Mouse (Mus musculus) forebrain, postnatal 0 days (tissue): ENCODE measurements around the gene Sspo. TPM values are rescaled to one million over a fixed set of nuclear protein-coding genes. Genes with fewer than 3 reads are reported as not detected.
A peak's percentile ranks its signal among the peaks of the same experiment; 100 is the strongest.

Source experiments
- ATAC-seq: fragments of 200-750 bp; cut with Nextera tagmentation; 2 replicates; pipeline ENCODE4 v1.8.0; 2017; ENCODE audit warnings: mild to moderate bottlenecking, moderate library complexity
- DNase-seq: peaks from one replicate; pipeline ENCODE4 v3.0.0-alpha.2; 2015
- H3K27ac ChIP-seq: fragments of 300-500 bp; sonication (generic); 2 replicates; pipeline ENCODE4 v1.5.1; 2014; ENCODE audit warnings: low read depth, mild to moderate bottlenecking, antibody characterized with exemption, low read length, moderate library complexity, mixed read lengths
- H3K27me3 ChIP-seq: fragments of 300-500 bp; sonication (generic); 2 replicates; pipeline ENCODE4 v1.6.1; 2014; ENCODE audit warnings: mild to moderate bottlenecking, low read length, mixed read lengths; ENCODE audit not compliant: insufficient read depth
- H3K36me3 ChIP-seq: fragments of 300-500 bp; sonication (generic); 2 replicates; pipeline ENCODE4 v1.6.1; 2014; ENCODE audit warnings: mild to moderate bottlenecking, moderate library complexity; ENCODE audit not compliant: insufficient read depth
- H3K4me1 ChIP-seq: fragments of 300-500 bp; sonication (generic); 2 replicates; pipeline ENCODE4 v1.6.1; 2014; ENCODE audit warnings: antibody characterized with exemption; ENCODE audit not compliant: insufficient read depth
- H3K4me2 ChIP-seq: fragments of 300-500 bp; sonication (generic); 2 replicates; pipeline ENCODE4 v1.6.1; 2014; ENCODE audit warnings: low read depth, mild to moderate bottlenecking, moderate library complexity
- H3K4me3 ChIP-seq: fragments of 300-500 bp; sonication (generic); 2 replicates; pipeline ENCODE4 v1.5.1; 2014; ENCODE audit warnings: low read depth, low read length, mixed read lengths
- H3K9ac ChIP-seq: fragments of 300-500 bp; sonication (generic); 2 replicates; pipeline ENCODE4 v1.6.1; 2014; ENCODE audit warnings: mild to moderate bottlenecking
- H3K9me3 ChIP-seq: fragments of 300-500 bp; sonication (generic); 2 replicates; pipeline ENCODE4 v1.6.1; 2016; ENCODE audit warnings: low read length
- CTCF ChIP-seq: sonication (generic); IDR thresholded peaks from 2 replicates; pipeline ENCODE4 v1.5.1; 2016; ENCODE audit warnings: antibody characterized with exemption, control low read depth, low read depth
- WGBS: fragments of 180-500 bp; shearing (Covaris S2); extraction: QIAGEN DNeasy Blood & Tissue Kit; methylation state at CpG from one replicate; pipeline ENCODE4 v1.1.7; 2014; 5-methylcytosine and 5-hydroxymethylcytosine counted together
- polyA plus RNA-seq: library from polyadenylated mRNA; unstranded; fragments of >200 nt; fragmentation: Nextera tagmentation; extraction: Ambion mirVana; gene quantifications from 2 replicates; pipeline ENCODE4 v1.2.1, GENCODE M21; 2015
- total RNA-seq: library from RNA; depleted of rRNA; stranded (reverse); fragments of >200 nt; gene quantifications from 2 replicates; pipeline ENCODE4 v1.2.3, GENCODE M21; 2014

Gene Sspo
- total and polyA plus RNA-seq, 2 experiments from 2014 or later, result 0.24 to 0.27 TPM

DNA sequence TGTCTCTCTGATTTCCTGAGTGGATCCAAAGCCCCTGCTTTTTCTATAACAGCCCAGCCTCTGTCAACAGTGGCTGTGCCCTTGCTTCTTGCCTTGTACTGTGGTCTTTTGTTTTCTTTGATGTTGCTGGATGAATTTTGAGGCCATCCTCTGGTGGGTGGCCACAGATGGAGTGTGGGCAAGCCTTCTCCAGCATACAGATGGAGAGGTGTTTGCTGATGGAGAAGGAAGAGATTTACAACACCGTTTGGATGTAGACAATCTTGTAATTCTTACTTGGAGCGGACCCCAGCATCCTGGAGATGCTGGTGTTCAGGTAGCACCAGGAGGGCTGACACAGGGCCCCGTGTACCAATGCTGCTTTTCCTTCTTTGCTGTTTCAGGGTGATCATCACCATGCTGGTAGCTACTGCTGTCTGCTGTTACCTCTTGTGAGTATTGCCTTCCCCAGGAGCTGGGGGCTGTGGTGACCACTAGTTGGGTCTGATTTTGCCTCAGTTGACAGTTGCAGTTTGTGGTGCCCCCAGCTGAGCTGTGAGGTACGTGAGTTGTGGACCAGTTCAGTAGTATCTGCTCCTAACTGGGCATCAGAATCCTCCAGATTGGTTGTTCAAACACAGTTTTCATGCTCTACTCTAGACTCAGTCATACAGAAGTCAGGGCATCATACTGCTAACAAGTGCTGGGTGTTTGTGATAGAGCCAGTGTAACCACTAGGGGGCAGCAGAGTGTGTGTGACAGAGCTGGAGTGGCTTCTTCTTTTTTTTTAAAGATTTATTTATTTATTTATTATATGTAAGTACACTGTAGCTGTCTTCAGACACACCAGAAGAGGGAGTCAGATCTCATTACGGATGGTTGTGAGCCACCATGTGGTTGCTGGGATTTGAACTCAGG is 91.1 kb downstream of the Sspo start:
- ATAC-seq (peak; percentile 36), DNase-seq (peak; percentile 89)
- Histone ChIP-seq H3K36me3 (peaks cover 31% of the 10 kb centered on the region), H3K4me3 (peak overlapping the region; percentile 70; the same call in 1 of the 2 replicates), H3K4me2 (peak overlapping the region; percentile 91), H3K9ac (peak overlapping the region; percentile 97; the same call in 1 of the 2 replicates), H3K4me1 (peaks cover 20% of the 10 kb centered on the region), H3K27ac (no peak overlapping the region), H3K27me3 (no peaks in the 10 kb centered on the region), H3K9me3 (no peaks in the 10 kb centered on the region)
- 67% methylated on average over 5 of the region's 5 CpGs for WGBS
- TF ChIP-seq CTCF, result peak; percentile 86

DNA sequence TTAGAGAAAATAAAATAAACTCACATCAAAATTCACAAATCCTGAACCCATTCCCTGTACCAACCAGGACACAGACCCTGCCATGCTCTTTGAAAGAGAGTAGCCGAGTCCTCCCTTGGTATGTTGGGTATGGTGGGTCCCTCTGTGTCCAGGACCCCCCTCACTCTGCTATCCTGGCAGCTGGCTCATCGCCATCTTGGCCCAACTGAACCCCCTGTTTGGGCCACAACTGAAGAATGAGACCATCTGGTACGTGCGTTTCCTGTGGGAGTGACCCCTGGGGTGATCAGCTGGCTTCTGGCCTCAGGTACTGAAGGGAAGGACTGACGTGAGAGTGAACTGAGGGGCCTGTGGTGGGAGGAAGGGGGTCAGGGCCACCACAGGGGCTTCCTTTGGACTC is 91.8 kb downstream of the Sspo start:
- H3K27me3 ChIP-seq, result no peaks in the 10 kb centered on the region
- no peak for TF ChIP-seq CTCF
- H3K9me3 ChIP-seq, result no peaks in the 10 kb centered on the region
- 78% methylated on average over 5 of the region's 5 CpGs for WGBS
- ATAC-seq (no peak), DNase-seq (no peak)
- no peak overlapping the region for H3K27ac ChIP-seq
- H3K4me1 ChIP-seq, result peaks cover 20% of the 10 kb centered on the region
- no peak overlapping the region for H3K4me2 ChIP-seq
- no peak overlapping the region for H3K4me3 ChIP-seq
- peaks cover 31% of the 10 kb centered on the region for H3K36me3 ChIP-seq
- H3K9ac ChIP-seq, result no peak overlapping the region

DNA sequence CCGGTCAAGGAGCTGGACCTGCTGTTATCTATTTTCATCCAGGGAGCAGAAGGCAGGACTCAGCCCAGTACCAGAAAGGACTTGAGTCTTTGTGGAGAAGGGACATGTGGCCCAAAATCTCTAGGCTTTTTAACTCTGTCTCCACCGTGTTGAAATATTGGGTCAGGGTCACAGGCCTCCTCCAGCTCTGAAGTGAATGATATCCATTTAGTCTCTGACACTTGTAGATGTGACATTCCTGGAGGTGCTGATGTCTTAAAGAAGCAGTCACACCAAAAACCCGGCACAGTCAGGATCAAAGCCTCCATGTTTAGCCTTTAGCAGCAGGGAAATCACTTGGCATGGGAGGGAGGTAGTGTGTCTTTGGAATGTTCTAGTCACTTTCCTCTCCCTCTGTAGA is 92.7 kb downstream of the Sspo start:
- Histone ChIP-seq H3K4me3 (no peak overlapping the region), H3K27me3 (no peaks in the 10 kb centered on the region), H3K4me1 (peaks cover 20% of the 10 kb centered on the region), H3K36me3 (peaks cover 31% of the 10 kb centered on the region), H3K9me3 (no peaks in the 10 kb centered on the region), H3K4me2 (no peak overlapping the region), H3K27ac (no peak overlapping the region), H3K9ac (no peak overlapping the region)
- 82% methylated on average over 3 of the region's 3 CpGs for WGBS
- DNase-seq (no peak), ATAC-seq (no peak)
- no peak for TF ChIP-seq CTCF

DNA sequence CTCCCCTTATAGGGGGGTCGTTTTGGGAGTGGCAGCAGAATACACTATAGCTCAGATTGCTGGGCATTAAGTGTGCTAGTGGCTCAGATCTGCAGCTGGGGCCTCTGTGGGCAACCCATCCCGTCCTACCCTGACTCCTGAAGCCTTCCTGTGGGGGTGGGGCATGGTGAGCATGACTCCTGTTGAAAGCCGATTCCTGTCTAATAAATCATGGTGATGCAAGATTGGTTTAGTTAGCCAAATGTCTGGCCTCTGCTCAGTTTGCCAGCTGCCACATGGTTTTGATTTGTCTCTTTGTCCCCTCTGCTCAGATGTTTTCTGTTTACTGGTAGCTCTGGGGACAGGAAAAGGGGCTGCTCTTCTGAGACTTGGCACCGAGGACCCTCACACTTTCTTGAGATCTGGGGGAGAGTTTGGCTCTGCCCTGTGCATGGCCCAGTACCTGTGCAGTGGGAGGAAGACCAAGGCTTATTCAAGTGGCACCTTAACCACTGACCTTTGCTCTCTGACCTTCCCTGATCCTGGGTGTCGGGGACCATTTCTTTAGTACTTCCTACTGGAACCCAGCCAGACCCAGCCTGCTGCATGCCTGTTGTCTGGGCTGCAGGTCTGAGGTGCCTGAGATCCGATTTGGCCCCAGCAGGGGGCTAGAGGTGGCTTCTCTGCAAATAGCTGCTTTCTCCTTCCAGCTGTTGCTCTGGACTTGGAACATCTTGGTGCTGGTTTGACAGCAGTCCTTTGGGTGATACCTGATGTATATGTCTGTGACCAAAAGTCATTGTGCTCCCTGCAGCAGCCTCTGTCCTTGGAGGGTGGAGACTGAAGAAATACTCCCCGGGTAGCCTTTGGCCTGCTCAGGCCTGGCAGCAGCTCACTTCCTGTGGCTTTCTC is 93.8 kb downstream of the Sspo start:
- DNase-seq (no peak), ATAC-seq (no peak)
- peaks cover 31% of the 10 kb centered on the region for H3K36me3 ChIP-seq
- no peaks in the 10 kb centered on the region for H3K27me3 ChIP-seq
- WGBS, result 70% methylated on average over 7 of the region's 7 CpGs
- TF ChIP-seq CTCF, result no peak
- no peak overlapping the region for H3K9ac ChIP-seq
- no peak overlapping the region for H3K4me2 ChIP-seq
- H3K4me3 ChIP-seq, result no peak overlapping the region
- H3K9me3 ChIP-seq, result no peaks in the 10 kb centered on the region
- peaks cover 16% of the 10 kb centered on the region for H3K4me1 ChIP-seq
- no peak overlapping the region for H3K27ac ChIP-seq

DNA sequence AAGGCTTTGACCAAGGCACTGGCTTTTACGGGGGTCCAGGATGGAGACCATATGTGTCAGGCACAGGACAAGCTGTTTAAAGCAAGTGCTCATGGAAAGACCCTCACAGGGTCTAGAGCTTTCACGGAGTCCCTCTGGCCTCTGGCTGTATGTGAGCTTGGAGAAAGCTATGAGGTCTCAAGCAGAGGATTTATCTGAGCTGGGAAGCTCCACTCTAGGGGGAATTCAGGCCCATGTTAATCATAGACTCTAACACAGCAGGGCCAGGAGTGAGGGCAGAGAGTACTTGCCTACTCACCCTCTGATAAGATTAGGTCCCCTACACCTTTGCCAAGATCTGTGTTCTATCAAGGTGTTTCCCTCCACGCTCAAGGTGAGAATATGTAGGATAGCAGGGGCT is 94.6 kb downstream of the Sspo start:
- no peak overlapping the region for H3K4me2 ChIP-seq
- H3K9me3 ChIP-seq, result no peaks in the 10 kb centered on the region
- no peak for TF ChIP-seq CTCF
- DNase-seq, result no peak
- no peak overlapping the region for H3K27ac ChIP-seq
- H3K4me3 ChIP-seq, result no peak overlapping the region
- H3K27me3 ChIP-seq, result no peaks in the 10 kb centered on the region
- H3K4me1 ChIP-seq, result peaks cover 13% of the 10 kb centered on the region
- ATAC-seq, result no peak
- H3K36me3 ChIP-seq, result peaks cover 31% of the 10 kb centered on the region
- no peak overlapping the region for H3K9ac ChIP-seq
- 93% methylated on average over 3 of the region's 3 CpGs for WGBS

DNA sequence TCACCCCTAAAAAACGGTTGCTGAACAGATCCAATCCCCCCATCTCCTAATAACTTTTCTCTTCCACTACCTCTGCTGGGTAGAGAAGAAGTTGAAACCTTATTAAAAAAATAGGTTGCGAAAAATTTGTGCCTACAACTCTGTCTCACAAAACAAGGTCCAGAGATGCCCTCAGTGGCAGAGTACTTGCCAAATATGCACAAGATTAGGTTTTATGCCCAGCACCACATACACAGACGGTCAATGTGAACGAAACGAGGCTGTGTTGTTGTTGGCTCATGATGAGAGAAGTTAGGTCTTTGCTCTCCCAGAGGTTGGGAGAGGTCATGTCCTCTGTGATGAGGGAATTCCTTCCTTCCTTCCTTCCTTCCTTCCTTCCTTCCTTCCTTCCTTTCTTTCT is 97.2 kb downstream of the Sspo start:
- ATAC-seq (no peak), DNase-seq (no peak)
- no peak overlapping the region for H3K4me2 ChIP-seq
- H3K9me3 ChIP-seq, result no peaks in the 10 kb centered on the region
- no peak for TF ChIP-seq CTCF
- H3K27me3 ChIP-seq, result no peaks in the 10 kb centered on the region
- 72% methylated on average over 5 of the region's 5 CpGs for WGBS
- H3K27ac ChIP-seq, result no peak overlapping the region
- H3K4me3 ChIP-seq, result no peak overlapping the region
- H3K36me3 ChIP-seq, result peaks cover 26% of the 10 kb centered on the region
- no peak overlapping the region for H3K9ac ChIP-seq
- no peaks in the 10 kb centered on the region for H3K4me1 ChIP-seq
